Mouse (Mus musculus): ENCODE results near the gene Lhfpl2.

DNA sequence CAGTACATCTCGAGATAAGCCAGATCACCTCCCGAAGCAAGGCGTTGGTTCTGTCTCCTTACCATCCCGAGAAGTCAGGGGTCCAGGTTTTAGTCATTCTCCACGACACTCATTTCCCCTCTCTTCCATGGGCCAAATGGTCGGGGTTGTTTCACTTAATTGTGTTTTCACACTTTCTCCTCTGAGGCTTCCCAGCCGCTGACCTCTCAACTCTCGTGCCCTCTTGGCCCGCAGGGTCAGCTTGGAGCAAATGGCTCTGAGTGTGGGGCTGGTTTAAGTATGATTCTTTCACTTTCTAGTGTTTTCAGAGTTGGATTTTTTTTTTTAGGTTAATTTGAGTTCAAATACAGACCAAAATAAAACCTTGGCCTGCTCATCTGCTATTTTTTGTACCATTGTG lies 31.7 kb downstream of the Lhfpl2 start:
- TF ChIP-seq POLR2A (IDR thresholded peaks at IDR 0.05; ENCODE audit: borderline replicate concordance, insufficient read depth, low read length) (no peak), CTCF (IDR thresholded peaks at IDR 0.05; ENCODE audit: borderline replicate concordance, insufficient read depth, low read depth, low read length) (no peak)
